In the genomic region with DNA sequence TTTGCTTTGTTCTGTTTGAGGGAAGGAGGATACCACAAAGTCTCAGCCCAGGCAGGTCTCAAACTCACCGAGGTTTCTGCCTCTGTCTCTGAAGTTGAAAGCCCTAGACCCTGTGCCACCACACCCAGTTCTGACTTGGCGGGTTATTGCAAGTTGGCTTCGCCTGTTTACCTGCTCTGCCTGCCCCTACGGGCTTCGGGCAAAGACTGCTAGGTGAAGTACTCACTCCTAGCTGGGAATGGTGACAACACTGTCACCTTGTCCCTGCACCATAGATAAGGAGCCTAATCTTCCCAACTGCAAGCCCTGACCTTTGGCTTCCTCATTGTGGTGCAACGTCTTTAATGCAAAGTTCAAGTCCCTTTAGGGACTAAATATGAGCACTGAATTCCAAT, we compare ENCODE assay signal across 8 mouse cellular contexts. TPM values are rescaled to one million over a fixed set of nuclear protein-coding genes. Genes with fewer than 3 reads are reported as not detected.
A peak's percentile ranks its signal among the peaks of the same experiment; 100 is the strongest.
DNase-seq lines count a peak whose midpoint lies in the region; ATAC-seq and TF ChIP-seq lines count a peak whose summit lies in the region.

No protein-coding gene starts in this region.

- TF ChIP-seq CTCF in MEL (IDR thresholded peaks at IDR 0.05 in 2 of 3, conservative IDR thresholded peaks at IDR 0.05 in 1 of 3; ENCODE audit: control insufficient read depth in 1 of 3, insufficient read depth in 1 of 3, low read depth in 2 of 3, low read length in 3 of 3, poor library complexity in 1 of 3, severe bottlenecking in 1 of 3): no peak

- 60% methylated on average over 6 of the region's 6 CpGs for WGBS in kidney, embryonic 14.5 days
- 72% methylated on average over 6 of the region's 6 CpGs for WGBS in forebrain, embryonic 15.5 days
- 6% methylated on average over 6 of the region's 6 CpGs for WGBS in liver, embryonic 16.5 days (ENCODE audit: insufficient replicate concordance)

- H3K36me3 ChIP-seq in kidney, embryonic 14.5 days (ENCODE audit: control insufficient read depth, insufficient read depth, low read length): peaks cover 19% of the 10 kb centered on the region; the same call in 1 of the 2 replicates
- H3K36me3 ChIP-seq in MEL (ENCODE audit: control insufficient read depth in 1 of 2, insufficient read depth in 2 of 2, low read length in 2 of 2): peaks cover 0 to 34% of the 10 kb centered on the region in 2 experiments; a peak in 2 of 4 replicates
- H3K36me3 ChIP-seq in forebrain, embryonic 15.5 days: peaks cover 5% of the 10 kb centered on the region; the same call in 1 of the 2 replicates
- H3K36me3 ChIP-seq in liver, embryonic 16.5 days (ENCODE audit: control insufficient read depth, insufficient read depth): peaks cover 2% of the 10 kb centered on the region; the same call in 1 of the 2 replicates

- H3K4me1 ChIP-seq in kidney, embryonic 14.5 days (ENCODE audit: control insufficient read depth, insufficient read depth, low read length): peaks cover 7% of the 10 kb centered on the region; the same call in 1 of the 2 replicates
- H3K4me1 ChIP-seq in MEL (ENCODE audit: control insufficient read depth in 1 of 2, insufficient read depth in 2 of 2, low read length in 2 of 2): peaks cover 3 to 41% of the 10 kb centered on the region in 2 experiments
- H3K4me1 ChIP-seq in forebrain, embryonic 15.5 days: peaks cover 28% of the 10 kb centered on the region
- peaks cover 49% of the 10 kb centered on the region for H3K4me1 ChIP-seq in liver, embryonic 16.5 days (ENCODE audit: control insufficient read depth, low read depth, low read length)

- TF ChIP-seq RAD21 in MEL (IDR thresholded peaks at IDR 0.05; ENCODE audit: low read depth, low read length): no peak

- no peak for DNase-seq in kidney, postnatal 25 days
- DNase-seq in MEL (ENCODE audit: low read depth, low spot score): peak; percentile 81
- no peak for DNase-seq in embryo, embryonic 9.5 days (ENCODE audit: extremely low spot score)
- no peak for DNase-seq in ovary, postnatal 36 days (ENCODE audit: low spot score)
- DNase-seq in cerebellum, adult 8-10 months: no peak

- peak; percentile 89 to 92 for TF ChIP-seq EP300 in MEL (IDR thresholded peaks at IDR 0.05; ENCODE audit: low read depth in 1 of 2, low read length in 2 of 2)

- H3K9ac ChIP-seq in kidney, embryonic 14.5 days (ENCODE audit: low read depth, low read length): no peak overlapping the region
- H3K9ac ChIP-seq in MEL (ENCODE audit: control insufficient read depth, low read depth, low read length, poor library complexity, severe bottlenecking): peak overlapping the region; percentile 73
- H3K9ac ChIP-seq in forebrain, embryonic 15.5 days (replicated peaks): 0 out of 2 replicates have a peak overlapping the region, but pooled peaks have one; percentile 47
- H3K9ac ChIP-seq in liver, embryonic 16.5 days (ENCODE audit: low read depth, low read length): peak overlapping the region; percentile 82

- no peaks in the 10 kb centered on the region for H3K9me3 ChIP-seq in kidney, embryonic 14.5 days (ENCODE audit: control insufficient read depth, low read length)
- H3K9me3 ChIP-seq in MEL (replicated peaks; ENCODE audit: insufficient read depth, low read length): no peaks in the 10 kb centered on the region
- H3K9me3 ChIP-seq in forebrain, embryonic 15.5 days: no peaks in the 10 kb centered on the region
- H3K9me3 ChIP-seq in liver, embryonic 16.5 days (replicated peaks; ENCODE audit: control insufficient read depth, low read length): no peaks in the 10 kb centered on the region

- H3K27ac ChIP-seq in kidney, embryonic 14.5 days (ENCODE audit: low read depth, low read length): no peak overlapping the region
- peak overlapping the region; percentile 100 for H3K27ac ChIP-seq in MEL (ENCODE audit: control insufficient read depth, low read depth, low read length)
- no peak overlapping the region for H3K27ac ChIP-seq in forebrain, embryonic 15.5 days (replicated peaks)
- H3K27ac ChIP-seq in liver, embryonic 16.5 days (ENCODE audit: low read length): peak overlapping the region; percentile 98

- no peaks in the 10 kb centered on the region for H3K27me3 ChIP-seq in kidney, embryonic 14.5 days (ENCODE audit: control insufficient read depth, insufficient read depth, low read length)
- H3K27me3 ChIP-seq in MEL (ENCODE audit: control insufficient read depth in 1 of 2, insufficient read depth in 2 of 2, low read length in 2 of 2): no peaks in the 10 kb centered on the region
- no peaks in the 10 kb centered on the region for H3K27me3 ChIP-seq in forebrain, embryonic 15.5 days
- no peaks in the 10 kb centered on the region for H3K27me3 ChIP-seq in liver, embryonic 16.5 days (ENCODE audit: control insufficient read depth, insufficient read depth, low read depth, low read length)

- H3K4me3 ChIP-seq in kidney, embryonic 14.5 days (ENCODE audit: low read length): no peak overlapping the region
- H3K4me3 ChIP-seq in MEL (ENCODE audit: control insufficient read depth in 1 of 2, insufficient read depth in 1 of 2, low read depth in 2 of 2, low read length in 2 of 2): peak overlapping the region; percentile 78 to 82
- peak overlapping the region; percentile 43; the same call in 1 of the 2 replicates for H3K4me3 ChIP-seq in forebrain, embryonic 15.5 days
- H3K4me3 ChIP-seq in liver, embryonic 16.5 days (ENCODE audit: low read depth, low read length): peak overlapping the region; percentile 82

- H3K79me2 ChIP-seq in MEL (ENCODE audit: control insufficient read depth, insufficient read depth, low read length, poor library complexity): peaks cover 12% of the 10 kb centered on the region

- no peak for ATAC-seq in kidney, embryonic 14.5 days (ENCODE audit: low FRiP score, low TSS enrichment)
- no peak for ATAC-seq in forebrain, embryonic 15.5 days (replicated peaks)
- peak; percentile 65 for ATAC-seq in liver, embryonic 16.5 days (ENCODE audit: low read depth)

- no peak; a peak in 1 of 4 replicates for TF ChIP-seq POLR2A in MEL (IDR thresholded peaks at IDR 0.05; ENCODE audit: control insufficient read depth in 1 of 2, insufficient read depth in 1 of 2, low read depth in 1 of 2, low read length in 2 of 2, poor library complexity in 1 of 2)

- peak overlapping the region; percentile 80; the same call in 1 of the 2 replicates for H3K4me2 ChIP-seq in kidney, embryonic 14.5 days (replicated peaks; ENCODE audit: low read depth, low read length)
- peak overlapping the region; percentile 51; the same call in 1 of the 2 replicates for H3K4me2 ChIP-seq in forebrain, embryonic 15.5 days (replicated peaks)
- peak overlapping the region; percentile 94 for H3K4me2 ChIP-seq in liver, embryonic 16.5 days (ENCODE audit: low read depth, low read length)

TF ChIP-seq in MEL, 35 proteins besides CTCF, POLR2A, EP300 and RAD21 (continues in another document):
- TF ChIP-seq TAL1 (IDR thresholded peaks at IDR 0.05; ENCODE audit: low read length) (peak; percentile 70), MXI1 (IDR thresholded peaks at IDR 0.05; ENCODE audit: low read depth, low read length) (no peak), MYC (IDR thresholded peaks at IDR 0.05; ENCODE audit: low read depth, low read length) (no peak; the same call in 1 of the 2 replicates), GATA1 (IDR thresholded peaks at IDR 0.05; ENCODE audit: low read depth, low read length) (peak; percentile 96), MAX (IDR thresholded peaks at IDR 0.05; ENCODE audit: low read length) (no peak; the same call in 1 of the 2 replicates), MYB (IDR thresholded peaks at IDR 0.05; ENCODE audit: low read depth, low read length) (peak; percentile 88)

RNA-seq across cellular contexts. Expression of a gene that starts 0.5 kb away (rescaled TPM):
- polyA plus RNA-seq in kidney, embryonic 14.5 days (2014; fragmentation: Nextera tagmentation; extraction: Ambion mirVana): 5.6 and 7.5 TPM in 2 replicates
- total RNA-seq in MEL (2012; rRNA removed): 55.4 and 59.4 TPM in 2 replicates
- 10 to 100 TPM in 1 of 2 experiments, not detected in 1; 38.7 TPM for polyA plus RNA-seq in MEL (2012; ENCODE audit: insufficient read depth in 1 of 2, insufficient read length in 2 of 2, low read depth in 1 of 2, low replicate concordance in 2 of 2, missing spikeins in 1 of 2)
- 15.0 and 16.0 TPM in 2 replicates for polyA plus RNA-seq in forebrain, embryonic 15.5 days (2015; fragmentation: Nextera tagmentation; extraction: Ambion mirVana)
- polyA plus RNA-seq in liver, embryonic 16.5 days (2015; fragmentation: Nextera tagmentation; extraction: Ambion mirVana): 22.5 and 25.8 TPM in 2 replicates

RNA-seq across cellular contexts. Expression of a gene that starts 5.3 kb away (rescaled TPM):
- 224 and 286 TPM in 2 replicates for polyA plus RNA-seq in kidney, embryonic 14.5 days (2014; fragmentation: Nextera tagmentation; extraction: Ambion mirVana)
- 98.1 and 143 TPM in 2 replicates for total RNA-seq in MEL (2012; rRNA removed)
- polyA plus RNA-seq in MEL (2012; ENCODE audit: insufficient read depth in 1 of 2, insufficient read length in 2 of 2, low read depth in 1 of 2, low replicate concordance in 2 of 2, missing spikeins in 1 of 2): 100 to 1,000 TPM in 1 of 2 experiments, not detected in 1; 231 TPM
- polyA plus RNA-seq in forebrain, embryonic 15.5 days (2015; fragmentation: Nextera tagmentation; extraction: Ambion mirVana): 187 and 211 TPM in 2 replicates
- polyA plus RNA-seq in liver, embryonic 16.5 days (2015; fragmentation: Nextera tagmentation; extraction: Ambion mirVana): 177 and 181 TPM in 2 replicates

RNA-seq across cellular contexts. Expression of a gene that starts 5.9 kb away (rescaled TPM):
- 12.4 and 17.7 TPM in 2 replicates for polyA plus RNA-seq in kidney, embryonic 14.5 days (2014; fragmentation: Nextera tagmentation; extraction: Ambion mirVana)
- total RNA-seq in MEL (2012; rRNA removed): 10.7 and 12.9 TPM in 2 replicates
- 10 to 100 TPM in 1 of 2 experiments, not detected in 1; 24.5 TPM for polyA plus RNA-seq in MEL (2012; ENCODE audit: insufficient read depth in 1 of 2, insufficient read length in 2 of 2, low read depth in 1 of 2, low replicate concordance in 2 of 2, missing spikeins in 1 of 2)
- 17.7 TPM in 2 replicates for polyA plus RNA-seq in forebrain, embryonic 15.5 days (2015; fragmentation: Nextera tagmentation; extraction: Ambion mirVana)
- 9.5 and 9.7 TPM in 2 replicates for polyA plus RNA-seq in liver, embryonic 16.5 days (2015; fragmentation: Nextera tagmentation; extraction: Ambion mirVana)

RNA-seq across cellular contexts. Expression of a gene that starts 7.6 kb away (rescaled TPM):
- polyA plus RNA-seq in kidney, embryonic 14.5 days (2014; fragmentation: Nextera tagmentation; extraction: Ambion mirVana): 131 and 142 TPM in 2 replicates
- 73.8 and 85.9 TPM in 2 replicates for total RNA-seq in MEL (2012; rRNA removed)
- polyA plus RNA-seq in MEL (2012; ENCODE audit: insufficient read depth in 1 of 2, insufficient read length in 2 of 2, low read depth in 1 of 2, low replicate concordance in 2 of 2, missing spikeins in 1 of 2): 100 to 1,000 TPM in 1 of 2 experiments, not detected in 1; 205 TPM
- 187 and 189 TPM in 2 replicates for polyA plus RNA-seq in forebrain, embryonic 15.5 days (2015; fragmentation: Nextera tagmentation; extraction: Ambion mirVana)
- 114 TPM in 2 replicates for polyA plus RNA-seq in liver, embryonic 16.5 days (2015; fragmentation: Nextera tagmentation; extraction: Ambion mirVana)

RNA-seq across cellular contexts. Expression of a gene that starts 10.1 kb away (rescaled TPM):
- 0.96 and 1.0 TPM in 2 replicates for polyA plus RNA-seq in kidney, embryonic 14.5 days (2014; fragmentation: Nextera tagmentation; extraction: Ambion mirVana)
- total RNA-seq in MEL (2012; rRNA removed): not detected in 2 replicates
- polyA plus RNA-seq in MEL (2012; ENCODE audit: insufficient read depth in 1 of 2, insufficient read length in 2 of 2, low read depth in 1 of 2, low replicate concordance in 2 of 2, missing spikeins in 1 of 2): under 1 TPM in 1 of 2 experiments, not detected in 1; 0.07 TPM
- not detected in 2 replicates for polyA plus RNA-seq in forebrain, embryonic 15.5 days (2015; fragmentation: Nextera tagmentation; extraction: Ambion mirVana)
- polyA plus RNA-seq in liver, embryonic 16.5 days (2015; fragmentation: Nextera tagmentation; extraction: Ambion mirVana): 0.74 and 2.0 TPM in 2 replicates

Comparison
In these comparisons a context has a peak if more than half of its experiments do, and no peak if none do; other contexts are left out.
1. H3K27ac ChIP-seq: peak in MEL (single experiment) and liver, embryonic 16.5 days (single experiment); none in kidney, embryonic 14.5 days (single experiment) and forebrain, embryonic 15.5 days (single experiment).
2. Peak in every context shown above with its lines, with median percentiles within 50 percentile points of each other: H3K4me2 ChIP-seq.